Mouse (Mus musculus) ovary, adult 18-20 months (tissue): ENCODE measurements around the gene Gbp9.
"Not testable (repeated sequence)": the region's sequence is repeated elsewhere in the genome, so short reads cannot be mapped to it uniquely, and the experiment has no call there.

Source experiments
- DNase-seq: peaks from one replicate; pipeline ENCODE4 v3.0.0; 2022; ENCODE audit warnings: low spot score, mixed read lengths

Gene Gbp9

DNA sequence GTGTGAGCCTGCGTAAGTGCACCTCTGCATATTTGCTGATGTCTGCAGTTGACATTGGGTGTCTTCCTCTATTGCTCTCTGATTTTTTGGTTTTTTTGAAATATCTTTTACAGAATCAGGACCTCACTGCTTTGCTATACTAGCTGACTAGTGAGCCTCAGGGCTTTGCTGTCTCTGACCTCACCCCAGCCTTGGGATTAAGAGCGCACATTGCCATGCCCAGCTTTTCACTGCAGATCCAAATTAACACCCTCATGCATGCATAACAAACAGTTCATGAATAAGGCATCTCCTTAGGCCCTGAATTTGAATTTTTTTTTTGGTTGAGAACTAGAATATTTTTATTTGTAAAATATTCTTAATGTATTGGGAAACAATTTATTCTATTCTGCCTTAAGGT lies 84.1 kb downstream of the Gbp9 start:
- DNase-seq = no peak

DNA sequence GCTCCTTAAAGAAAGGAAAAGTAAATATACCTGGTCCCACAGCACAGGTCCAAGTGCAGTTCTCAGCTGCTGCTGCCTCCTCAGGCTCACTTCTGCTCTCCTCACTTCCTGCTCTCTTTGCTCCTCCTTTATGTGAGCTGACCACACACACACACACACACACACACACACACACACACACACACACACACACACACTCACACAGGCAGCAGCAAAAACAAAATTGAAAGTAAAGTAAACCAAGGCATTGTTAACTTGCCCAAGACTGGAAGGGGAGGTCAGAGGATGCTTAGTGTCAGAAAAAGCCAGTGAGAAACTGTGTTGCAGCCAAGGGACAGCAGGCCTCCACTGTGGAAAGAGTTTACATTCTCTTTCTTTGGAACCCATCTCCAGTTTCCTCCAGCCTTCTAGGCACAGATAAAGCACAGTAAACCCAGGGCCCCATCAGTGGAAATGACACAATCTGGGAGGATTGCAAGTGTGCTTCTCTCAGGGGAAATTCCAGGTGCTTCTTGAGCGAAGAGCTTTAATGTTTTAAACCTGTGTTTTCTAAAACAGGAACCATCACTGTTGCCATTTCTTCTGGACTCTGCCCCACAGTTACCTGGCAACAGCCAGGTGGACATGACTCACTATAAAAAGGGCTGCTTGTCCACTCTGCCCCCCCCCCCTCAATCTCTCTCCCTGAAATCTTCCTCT lies 85.7 kb downstream of the Gbp9 start:
- not testable (repeated sequence) for DNase-seq

DNA sequence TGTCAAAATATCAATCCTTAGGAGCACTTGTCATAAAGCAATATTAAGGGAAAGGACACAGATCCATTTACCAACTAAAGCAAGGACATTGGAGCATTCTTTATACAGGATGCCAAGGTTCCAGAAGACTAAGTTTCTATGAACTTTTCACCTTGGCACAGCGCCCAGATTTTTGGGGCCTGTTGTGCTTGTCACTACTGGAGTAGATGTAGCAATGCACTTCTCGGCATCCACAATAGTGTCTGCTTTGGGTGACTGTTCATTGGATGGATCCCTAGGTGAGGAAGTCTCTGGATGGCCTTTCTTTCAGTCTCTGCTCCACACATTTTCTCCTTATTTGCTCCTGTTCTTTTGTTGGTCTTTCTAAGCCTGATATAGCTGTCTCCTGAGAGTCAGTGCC lies 107.0 kb downstream of the Gbp9 start:
- no peak for DNase-seq
